Mouse (Mus musculus) neutrophil, adult 5-6 weeks (primary cell): ENCODE measurements around the gene Gpr152. TPM values are rescaled to one million over a fixed set of nuclear protein-coding genes. Genes with fewer than 3 reads are reported as not detected.
"Not testable (repeated sequence)": the region's sequence is repeated elsewhere in the genome, so short reads cannot be mapped to it uniquely, and the experiment has no call there.

Experiments used
- ATAC-seq: fragments of 151-379, 151-347 bp; 2 replicates; pipeline ENCODE4 v1.8.0; 2017; ENCODE audit warnings: mild to moderate bottlenecking, moderate TSS enrichment; ENCODE audit not compliant: insufficient number of reproducible peaks, poor library complexity, low FRiP score, severe bottlenecking; ENCODE audit errors: extremely low read depth
- total RNA-seq: library from RNA; stranded (forward); fragments of 200-1000 nt; gene quantifications from 2 replicates; pipeline ENCODE4 v1.2.3, GENCODE M21; 2017

The Gpr152 gene
- total RNA-seq, 1 experiment from 2014 or later = 0.23 TPM

DNA sequence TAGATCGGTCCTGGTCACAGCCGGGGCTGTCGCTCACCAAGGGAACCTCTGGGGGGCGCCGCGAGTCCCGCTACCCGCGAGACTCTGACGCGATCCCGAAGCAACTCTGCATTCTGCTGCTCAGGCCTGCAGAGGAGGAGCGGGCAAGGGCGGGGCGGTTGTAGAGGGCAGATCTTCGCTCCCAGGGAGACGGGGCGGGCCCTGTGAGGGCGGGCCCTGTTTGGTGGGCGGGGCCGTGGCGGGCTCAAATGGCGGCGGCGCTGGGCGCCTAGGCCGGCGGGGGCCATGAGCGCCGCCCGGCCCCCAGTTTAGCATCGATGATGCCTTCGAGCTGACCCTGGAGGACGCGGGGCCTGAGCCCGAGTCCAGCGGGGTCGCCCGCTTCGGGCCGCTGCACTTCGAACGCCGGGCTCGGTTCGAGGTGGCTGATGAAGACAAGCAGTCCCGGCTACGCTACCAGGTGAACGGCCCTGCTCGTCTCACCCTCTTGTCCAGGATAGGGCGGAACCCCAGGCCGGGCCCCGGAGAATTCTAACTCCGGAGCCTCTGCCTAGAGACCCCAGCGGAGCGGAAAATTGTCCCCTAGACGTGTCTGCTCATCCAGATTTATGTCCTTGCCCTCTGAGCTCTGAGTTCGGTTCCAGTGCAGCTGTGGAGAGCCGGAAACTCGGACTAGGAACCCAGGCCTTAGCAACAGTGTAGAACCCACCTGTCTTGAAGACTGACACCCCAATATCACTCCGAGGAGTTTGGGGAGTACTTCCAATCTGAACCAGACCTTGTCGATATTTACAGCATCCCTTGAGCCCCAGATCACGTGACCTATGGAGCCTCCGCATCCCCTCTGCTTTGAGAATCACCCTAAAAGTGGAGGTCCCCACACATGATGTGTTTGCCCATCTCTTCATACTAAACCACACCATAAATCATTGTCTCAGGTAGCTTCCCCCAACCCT lies 13.6 kb upstream of the Gpr152 start, which contains the start of gene Aip:
Gene Aip, minus strand, starts transcription at position 118 of the 956 bp plus-strand sequence.
- ATAC-seq = peak; percentile 73

DNA sequence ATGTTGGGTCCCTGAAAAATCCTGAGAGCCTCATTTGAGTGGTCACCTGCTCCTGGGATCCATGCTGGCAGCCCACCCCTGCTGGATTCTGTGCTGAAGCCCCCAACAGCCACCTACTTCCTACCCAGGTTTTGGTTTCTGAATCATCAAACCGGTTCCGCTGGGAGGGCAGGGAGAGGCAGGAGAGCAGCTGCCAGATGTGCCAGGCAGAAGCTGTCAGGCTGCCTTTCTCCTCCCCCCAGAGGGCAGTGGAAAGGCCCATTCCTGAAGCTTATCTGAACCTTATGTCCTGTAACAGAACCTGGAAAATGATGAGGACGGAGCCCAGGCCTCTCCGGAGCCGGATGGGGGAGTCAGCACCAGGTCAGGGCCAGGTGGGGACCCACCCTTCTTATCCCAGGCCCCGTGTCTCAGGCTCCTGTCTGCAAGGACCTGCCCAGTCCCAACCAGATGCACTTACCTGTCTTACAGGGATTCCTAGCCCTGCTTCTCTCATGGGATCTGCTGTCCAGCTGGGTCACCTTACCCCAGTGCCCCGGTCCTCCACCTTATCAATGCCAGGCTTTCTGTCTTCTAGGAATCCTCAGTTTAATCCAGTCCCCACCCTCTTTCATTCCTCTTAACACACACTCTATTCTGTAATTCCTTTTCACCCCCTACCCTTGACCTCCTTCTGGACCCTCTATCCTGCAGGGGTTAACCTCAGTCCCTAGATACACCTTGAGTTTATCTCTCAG lies 12.7 kb upstream of the Gpr152 start:
- ATAC-seq = no peak

DNA sequence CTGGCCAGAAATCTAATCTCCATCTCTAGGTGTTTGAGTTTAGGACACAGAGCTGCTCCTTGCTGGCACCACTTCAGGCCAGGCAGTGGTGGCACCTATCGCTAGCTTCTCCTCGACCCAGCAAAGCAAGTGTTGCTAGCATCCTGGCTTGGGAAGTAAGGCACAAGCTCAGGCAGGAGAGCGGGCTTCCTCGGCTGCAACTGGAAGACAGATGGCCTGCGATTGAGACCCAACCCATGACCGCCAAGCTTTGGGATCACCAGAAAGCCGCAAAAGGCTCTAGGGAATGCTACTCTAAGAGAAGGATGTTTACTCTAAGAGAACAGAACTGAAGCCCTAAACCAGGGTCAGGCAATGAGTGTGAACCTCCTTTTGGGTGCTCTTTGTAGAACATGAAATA lies 10.1 kb upstream of the Gpr152 start:
- ATAC-seq = no peak

DNA sequence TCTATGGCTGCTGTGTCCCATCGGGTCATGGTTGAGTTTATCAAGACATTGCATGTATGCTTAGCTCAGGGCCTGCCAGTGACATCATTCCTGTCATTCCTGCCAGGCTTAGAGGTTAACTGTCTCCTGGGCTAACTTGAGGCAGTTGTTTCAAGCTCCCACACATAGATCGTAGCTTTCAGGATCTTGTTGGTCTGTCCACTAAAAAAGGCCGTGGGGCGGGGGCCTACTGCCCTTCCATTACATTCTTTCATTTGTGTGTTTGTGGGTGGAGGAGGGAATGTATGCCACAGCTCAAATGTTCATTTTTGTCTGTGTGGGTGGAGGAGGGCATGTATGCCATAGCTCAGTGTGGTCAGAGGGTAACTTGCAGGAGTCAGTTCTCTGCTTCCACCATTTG lies 9.5 kb upstream of the Gpr152 start:
- no peak for ATAC-seq

DNA sequence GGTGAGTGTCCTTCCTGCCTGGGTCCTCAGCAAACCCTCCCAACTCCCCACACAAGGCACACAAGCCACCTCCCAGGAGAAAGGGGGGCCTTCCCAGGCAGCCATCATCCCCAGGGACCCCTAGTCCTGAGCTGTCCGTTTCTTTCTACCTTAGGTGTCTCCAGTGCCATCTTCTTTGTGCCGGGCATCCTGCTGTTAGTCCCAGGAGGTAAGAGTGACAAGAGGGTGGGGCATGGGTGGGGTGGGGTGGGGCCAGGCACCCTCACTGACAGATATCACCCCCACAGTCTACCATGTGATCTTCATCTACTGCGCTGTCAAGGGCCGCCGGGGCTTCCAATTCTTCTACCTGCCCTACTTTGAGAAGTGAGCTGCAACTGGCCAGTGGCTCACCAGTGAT lies 8.5 kb upstream of the Gpr152 start:
- ATAC-seq = no peak

DNA sequence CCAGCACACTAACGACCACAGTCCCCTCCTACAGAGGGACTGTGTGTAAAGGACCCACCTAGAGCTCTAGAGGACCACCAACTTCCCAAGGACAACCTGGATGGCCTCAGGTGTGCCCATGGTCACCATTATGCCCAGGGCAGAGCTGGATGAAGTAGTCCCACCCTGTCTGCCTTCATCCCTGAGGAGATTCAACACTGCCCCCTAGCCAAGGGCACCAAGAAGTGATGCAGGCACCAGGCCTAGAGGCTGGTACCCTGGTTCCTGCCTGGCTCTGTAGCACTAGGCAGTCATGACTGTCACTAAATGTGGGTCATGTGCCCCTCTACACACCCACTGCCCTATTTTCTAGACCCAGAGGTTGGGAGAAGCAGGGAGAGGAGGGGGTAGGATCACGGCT lies 7.8 kb upstream of the Gpr152 start:
- no peak for ATAC-seq

DNA sequence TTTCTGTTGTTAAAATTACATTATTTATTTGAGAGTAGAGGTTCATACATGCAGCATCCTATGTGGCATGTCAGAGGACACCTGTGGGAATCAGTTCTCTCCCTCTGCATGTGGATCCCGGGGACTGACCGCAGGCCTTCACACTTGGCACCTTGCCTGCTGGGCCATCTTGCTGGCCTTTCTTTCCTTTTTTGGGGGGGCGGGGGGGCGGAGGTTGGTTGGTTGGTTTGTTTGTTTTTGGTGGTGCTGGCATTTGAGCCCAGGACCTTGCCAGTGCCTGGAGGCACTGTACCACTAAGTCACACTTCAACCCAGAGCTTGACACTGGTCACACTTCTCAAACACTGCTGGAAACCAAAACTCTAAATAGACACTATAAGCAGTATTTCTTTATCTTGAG lies 5.2 kb upstream of the Gpr152 start:
- no peak for ATAC-seq

DNA sequence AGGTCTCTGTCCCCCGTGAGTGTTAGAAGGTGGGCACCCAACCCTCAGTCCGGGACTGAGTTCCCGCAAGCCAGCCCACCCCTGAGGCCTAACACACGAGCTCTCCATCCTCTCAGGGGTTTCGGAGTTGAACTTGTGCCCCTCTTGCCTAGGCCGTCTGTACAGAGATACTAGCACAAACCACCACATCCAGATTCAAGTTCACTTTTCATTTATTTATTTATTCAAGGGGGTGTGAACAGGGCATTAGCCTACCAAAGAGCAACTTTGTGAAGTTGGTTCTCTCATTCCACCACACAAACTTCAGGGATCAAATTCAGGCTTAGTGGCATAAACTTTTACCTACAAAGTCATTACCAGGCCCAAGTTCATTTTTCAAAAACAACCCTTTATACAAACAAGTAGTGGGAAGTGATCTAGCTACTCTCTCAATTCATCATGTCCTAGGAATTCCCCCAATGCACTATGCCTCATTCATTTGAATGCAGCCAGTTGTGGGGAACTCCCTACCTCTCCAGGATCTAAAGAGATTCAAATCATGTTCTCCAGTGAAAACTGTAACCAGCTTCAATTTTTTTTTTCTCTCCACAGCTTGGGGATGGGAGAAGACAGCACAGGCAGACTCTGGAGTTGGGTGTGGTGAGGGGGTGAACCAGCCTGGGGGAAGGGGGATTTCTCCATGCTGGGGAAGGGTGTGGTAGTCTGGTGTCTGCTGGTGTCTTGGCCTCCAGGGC lies 4.2 kb upstream of the Gpr152 start:
- not testable (repeated sequence) for ATAC-seq

DNA sequence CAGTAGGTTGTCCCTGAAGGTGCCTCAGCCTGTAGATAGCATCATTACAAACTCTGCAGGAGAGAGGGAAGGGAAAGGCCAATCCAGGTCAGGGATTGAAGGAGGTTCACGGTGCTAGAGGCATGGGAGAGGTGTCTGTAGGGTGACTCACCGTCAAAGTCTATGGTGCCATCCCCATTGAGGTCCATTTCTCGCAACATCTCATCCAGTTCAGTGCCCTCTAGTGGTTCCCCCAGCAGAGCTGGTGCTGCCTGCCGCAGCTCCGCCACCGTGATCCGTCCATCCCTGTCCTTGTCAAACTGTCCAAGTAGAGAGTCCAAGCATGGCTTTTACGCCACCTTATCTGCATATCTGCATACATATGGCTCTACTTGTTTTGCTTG lies 3.6 kb upstream of the Gpr152 start:
- ATAC-seq = peak; percentile 71

DNA sequence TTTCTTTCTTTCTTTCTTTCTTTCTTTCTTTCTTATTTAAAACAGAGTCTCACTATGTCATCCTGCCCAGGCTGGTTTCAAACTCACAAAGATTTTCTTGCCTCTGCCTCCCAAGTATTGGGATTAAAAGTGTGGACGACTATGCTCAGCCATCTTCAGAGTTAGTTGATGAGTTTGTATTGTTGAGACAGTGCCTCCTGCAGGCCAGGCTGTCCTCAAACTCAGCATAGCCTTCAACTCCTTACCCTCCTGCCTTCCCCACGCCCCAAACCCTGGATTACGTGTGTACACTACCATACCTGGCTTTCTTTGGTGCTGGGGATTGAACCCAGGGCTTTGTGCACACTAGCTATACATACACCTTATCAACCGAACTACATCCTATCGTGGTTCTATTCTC lies 3.1 kb upstream of the Gpr152 start:
- no peak for ATAC-seq

DNA sequence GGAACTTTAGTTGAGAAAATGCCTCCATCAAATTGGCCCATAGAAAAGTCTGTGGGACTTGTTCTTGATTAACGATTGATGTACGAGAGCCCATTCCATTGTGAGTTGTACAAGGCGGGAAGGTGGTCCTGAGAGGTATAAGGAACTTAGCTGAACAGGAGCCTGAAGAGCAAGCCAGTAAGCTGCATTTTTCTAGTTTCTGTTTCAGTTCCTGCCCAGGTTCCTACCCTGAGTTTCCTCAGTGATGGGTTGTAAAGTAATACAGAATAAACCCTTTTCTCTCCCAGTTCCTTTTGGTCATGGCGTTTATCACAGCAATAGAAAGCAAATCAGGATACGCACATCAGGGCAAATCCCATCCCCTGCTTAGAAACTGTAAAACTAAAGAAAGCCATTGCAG lies 1.7 kb upstream of the Gpr152 start:
- ATAC-seq = peak; percentile 27; the same call in 1 of the 2 replicates

DNA sequence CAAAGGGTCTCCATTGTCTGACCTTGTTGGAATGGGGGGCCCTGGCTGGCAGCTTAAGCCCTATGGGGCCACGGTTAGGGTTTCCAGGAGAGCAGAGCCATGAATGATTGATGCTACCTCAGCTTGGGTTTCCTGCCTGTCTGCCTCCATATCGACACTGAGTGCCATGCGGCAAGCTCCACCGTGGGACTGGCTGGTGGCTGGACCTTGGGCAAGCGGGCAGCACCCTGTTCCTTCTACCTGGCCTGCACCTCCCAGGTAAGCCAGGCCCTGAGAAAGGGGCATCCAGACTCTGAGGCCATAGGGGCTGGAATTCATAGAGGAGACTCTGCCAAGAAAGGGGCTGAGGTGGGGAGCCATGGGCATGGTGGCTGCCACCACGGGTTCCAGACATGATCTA lies 560 bp downstream of the Gpr152 start:
- ATAC-seq = no peak

DNA sequence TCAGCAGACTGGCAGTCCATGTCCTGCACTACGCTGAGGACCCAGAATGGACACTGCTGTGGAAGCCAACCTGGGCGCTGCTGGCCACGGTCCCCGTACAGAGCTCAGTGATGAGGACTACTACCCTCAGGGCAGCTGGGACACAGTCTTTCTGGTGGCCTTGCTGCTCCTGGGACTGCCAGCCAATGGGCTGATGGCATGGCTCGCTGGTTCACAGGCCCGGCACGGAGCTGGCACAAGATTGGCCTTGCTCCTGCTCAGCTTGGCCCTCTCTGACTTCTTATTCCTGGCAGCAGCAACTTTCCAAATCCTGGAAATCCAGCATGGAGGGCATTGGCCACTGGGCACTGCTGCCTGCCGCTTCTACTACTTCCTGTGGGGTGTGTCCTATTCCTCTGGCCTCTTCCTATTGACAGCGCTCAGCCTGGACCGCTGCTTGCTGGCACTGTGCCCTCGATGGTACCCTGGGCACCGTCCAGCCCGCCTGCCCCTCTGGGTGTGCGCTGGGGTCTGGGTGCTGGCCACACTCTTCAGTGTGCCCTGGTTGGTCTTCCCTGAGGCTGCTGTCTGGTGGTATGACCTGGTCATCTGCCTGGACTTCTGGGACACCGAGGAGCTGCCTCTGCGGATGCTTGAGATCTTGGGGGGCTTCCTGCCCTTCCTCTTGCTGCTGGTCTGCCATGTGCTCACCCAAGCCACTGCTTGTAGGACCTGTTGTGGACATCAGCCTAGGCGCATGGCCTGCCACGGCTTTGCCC lies 3.0 kb downstream of the Gpr152 start:
- ATAC-seq = no peak

DNA sequence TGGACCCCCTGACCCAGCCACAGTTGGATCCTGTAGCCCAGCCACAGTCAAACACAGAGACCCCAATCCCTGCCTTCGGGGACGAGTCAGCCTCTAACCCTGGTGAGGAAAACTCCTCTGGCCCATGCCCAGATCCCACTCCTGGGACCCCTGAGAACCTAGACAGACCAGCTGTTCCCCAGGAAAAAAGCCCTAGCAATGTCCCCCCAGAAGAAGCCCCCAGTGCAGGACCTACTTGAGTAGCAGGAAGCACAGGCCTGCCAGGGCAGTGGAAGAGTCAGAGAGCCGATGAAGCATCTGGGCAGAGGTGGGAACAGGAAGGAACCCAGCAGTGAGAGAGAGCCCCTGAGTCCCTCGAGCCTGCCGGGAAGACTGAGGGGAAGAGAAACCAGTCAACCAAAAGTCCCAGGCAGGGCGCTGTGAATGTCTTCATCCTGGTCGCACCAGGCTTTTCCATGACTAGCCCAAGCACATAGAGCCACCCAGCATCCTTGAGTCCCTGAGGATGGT lies 4.2 kb downstream of the Gpr152 start, which contains the start of gene Cabp4:
Gene Cabp4, minus strand, starts transcription at position 275 of the 510 bp plus-strand sequence.
- ATAC-seq = no peak

DNA sequence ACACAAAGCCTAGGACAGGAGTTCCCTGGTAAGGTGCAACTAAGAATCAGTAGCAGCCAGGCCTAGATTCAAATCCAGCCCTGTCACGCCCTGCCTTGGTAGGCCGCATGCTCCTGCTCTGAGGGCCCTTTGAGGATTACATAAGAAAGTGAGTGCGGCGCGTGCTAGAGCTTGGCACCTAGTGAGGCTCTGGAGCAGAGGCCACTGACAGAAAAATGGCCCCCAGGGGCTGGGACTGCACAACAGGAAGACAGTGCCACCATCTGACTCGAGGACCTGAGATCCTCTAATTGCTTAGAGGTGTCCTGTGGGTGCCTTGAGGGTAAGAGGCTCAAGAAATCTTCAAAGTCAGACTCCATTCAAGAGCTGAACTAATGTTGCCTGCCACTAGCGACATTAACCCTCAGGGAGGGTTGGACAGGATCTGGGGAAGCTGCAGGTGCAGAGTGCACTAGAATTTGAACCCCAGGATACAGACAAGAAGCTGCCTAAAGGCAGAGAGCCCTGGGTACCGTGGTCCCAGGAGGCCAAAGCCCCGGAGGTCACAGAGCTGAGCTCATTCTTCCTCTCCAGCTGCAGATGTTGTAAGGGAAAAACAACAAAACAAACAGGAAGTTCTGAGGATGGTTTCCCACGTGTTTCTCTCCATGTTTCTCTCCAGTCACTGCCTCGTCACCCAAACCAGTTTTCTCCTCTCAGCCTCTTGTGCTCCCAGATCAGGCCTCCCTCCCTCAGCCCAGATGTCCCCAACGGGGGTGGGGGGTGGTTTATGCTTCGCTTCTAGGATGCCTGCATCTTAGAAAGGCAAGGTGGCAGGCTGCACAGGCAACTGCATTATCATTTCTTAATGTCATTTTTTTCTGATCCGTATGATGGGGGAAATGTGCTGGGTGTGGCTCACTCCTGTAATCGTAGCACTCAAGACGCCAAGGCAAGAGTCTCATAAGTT lies 5.2 kb downstream of the Gpr152 start:
- ATAC-seq = no peak

DNA sequence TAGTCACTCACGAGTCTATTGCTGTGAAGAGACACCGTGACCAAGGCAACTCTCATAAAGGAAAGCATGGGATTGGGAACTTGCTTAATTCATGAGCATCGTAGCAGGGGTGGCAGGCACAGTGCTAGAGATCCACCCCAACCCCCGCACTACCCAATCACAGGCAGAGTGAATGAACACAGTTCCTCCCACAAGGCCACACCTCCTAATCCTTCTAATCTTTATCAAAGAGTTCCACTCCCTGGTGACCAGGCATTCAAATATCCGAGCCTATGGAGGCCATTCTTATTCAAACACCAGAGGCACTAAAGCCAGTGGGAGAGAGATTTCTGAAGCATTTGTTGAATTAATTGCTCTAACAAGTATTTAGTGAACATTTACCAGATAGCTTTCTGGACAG lies 6.3 kb downstream of the Gpr152 start:
- ATAC-seq = no peak

DNA sequence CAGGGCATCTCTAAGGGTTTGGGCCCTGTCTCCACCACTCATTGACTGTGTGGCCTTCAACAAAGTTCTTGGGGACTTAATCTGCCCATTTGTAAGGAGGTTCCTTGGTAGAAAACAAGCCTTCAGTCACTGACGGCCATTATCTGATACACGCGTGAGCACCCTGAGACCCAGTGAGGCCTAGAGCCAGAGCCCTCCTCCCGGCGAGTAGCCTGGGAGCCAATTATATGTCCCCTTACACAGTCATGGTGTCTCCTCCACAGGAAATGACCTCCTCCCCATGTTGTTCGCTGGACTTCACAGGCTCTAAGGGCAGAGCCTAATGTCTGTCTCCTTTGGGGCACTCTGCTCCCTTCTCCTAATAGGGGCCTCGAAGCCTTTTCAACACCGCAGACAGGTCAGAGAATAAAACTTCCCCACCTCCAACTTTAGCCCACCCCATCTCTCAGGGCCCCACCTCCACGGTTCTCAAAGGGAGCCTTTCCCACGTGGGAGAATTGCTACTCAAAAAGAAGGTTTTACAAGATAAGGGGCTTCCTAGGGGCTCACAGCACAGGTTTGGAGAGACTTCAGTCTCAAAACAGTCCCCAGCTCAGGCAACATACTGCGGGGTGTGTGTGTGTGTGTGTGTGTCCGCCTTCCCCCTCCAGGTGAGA lies 6.9 kb downstream of the Gpr152 start:
- ATAC-seq = no peak
